Mouse (Mus musculus) layer of hippocampus, adult 9-11 months (tissue): Measurements from ENCODE around the gene Cd36.
"Not testable (repeated sequence)": the region's sequence is repeated elsewhere in the genome, so short reads cannot be mapped to it uniquely, and the experiment has no call there.

ENCODE experiments used
- DNase-seq: peaks from one replicate; pipeline ENCODE4 v3.0.0; 2022

The Cd36 gene

DNA sequence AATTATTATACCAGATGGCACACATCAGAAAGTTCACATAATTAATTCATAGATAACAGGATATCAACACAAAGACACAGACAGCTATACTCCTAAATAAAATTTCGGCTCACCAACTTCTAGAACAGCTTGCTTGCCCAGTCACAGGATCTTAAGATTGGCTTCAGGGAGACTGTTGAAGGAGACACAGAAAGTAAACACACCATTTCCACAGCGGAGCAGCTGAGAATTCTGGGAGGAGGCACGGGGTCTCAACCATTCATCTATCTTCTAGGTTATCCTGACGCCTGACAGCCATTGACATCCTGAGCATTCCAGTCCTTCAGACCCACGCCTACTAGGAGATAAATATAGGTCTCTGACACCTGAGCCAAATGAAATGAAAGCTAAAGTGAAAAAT, at the start of gene Cd36:
Gene Cd36, minus strand, starts transcription at position 204 of the 400 bp plus-strand sequence.
- DNase-seq: no peak

DNA sequence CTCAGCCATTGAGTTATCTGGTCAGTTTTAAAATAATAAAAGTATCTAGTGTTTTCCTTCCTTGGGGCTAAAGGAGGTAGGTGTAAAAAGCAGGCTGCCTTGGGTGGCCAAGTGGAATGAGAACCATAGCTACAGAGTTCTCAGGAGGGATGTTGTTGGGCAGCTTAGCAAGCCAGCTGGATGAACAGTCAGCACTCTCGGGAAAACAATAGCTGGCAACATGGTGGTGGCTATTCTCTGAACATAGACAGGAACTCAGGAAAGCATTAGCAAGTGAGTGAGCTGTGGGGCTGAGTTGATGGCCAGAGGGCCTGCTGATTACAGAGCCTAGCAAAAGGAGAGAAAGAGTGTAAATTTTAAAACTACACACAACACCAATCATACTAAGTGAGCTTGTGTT, 45.9 kb upstream of the Cd36 start:
- DNase-seq: no peak

DNA sequence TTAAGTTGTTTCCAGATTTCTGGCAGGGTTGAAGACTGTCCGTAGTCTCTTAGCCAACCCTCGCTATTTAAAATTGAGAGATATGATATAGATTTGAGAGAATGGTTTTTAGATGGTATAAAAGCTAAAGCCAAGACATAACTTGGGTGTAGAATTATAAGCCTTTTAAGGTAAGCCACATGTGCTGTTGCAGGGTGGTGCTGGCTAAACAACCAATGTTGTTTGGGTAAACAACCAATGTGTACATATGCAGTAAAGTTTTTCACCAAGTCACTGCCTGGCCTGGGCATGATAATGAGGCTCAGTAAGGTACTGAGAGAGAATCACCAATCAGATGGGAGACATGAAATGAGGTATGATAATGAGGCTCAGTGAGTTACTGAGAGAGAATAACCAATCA, 43.0 kb upstream of the Cd36 start:
- DNase-seq: not testable (repeated sequence)

DNA sequence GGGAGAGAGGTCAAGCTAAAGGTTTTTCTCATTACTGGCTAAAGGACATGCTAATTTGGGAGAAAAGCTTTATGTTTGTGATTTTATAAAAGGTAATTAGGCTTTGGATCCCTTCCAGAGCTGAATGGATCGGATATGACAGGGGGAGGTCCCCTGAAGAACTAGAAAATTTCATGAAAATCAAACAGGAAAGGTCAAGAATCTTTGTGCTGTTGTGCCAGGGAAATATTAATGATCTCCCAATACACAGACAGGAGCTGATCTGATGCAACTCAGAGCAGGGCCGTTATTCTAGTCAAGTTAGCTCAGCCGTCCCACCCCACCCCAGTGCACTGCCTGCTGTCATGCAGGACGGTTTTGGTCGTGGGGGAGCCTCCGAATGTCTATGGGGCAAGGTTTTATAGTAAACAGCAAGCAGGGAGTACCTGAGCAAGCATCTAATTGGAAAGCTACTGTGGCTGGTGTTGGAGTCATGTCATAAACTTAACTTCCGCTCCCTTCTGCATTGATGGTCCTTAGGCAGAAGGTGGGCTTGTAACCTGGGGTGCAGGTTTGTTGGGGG, 40.5 kb upstream of the Cd36 start:
- DNase-seq: no peak

DNA sequence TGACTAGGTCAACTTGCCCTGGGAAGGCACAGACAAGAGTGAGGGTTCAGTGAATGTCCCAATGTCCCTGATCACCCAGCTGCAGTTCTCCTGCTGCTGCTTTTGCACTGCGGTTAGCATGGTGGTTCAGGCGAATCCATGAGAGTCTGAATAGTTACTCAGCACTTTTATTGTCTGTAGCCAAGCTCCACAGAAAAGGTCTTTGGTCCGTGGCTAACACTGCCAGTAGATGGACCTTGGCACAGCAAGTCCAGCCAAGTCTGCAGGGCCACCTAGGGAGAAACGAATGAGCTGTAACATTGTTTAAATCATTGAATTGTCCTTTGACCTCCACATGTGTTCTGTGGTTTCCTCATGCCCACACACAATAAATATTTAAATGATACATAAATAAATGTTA, 39.9 kb upstream of the Cd36 start:
- DNase-seq: no peak

DNA sequence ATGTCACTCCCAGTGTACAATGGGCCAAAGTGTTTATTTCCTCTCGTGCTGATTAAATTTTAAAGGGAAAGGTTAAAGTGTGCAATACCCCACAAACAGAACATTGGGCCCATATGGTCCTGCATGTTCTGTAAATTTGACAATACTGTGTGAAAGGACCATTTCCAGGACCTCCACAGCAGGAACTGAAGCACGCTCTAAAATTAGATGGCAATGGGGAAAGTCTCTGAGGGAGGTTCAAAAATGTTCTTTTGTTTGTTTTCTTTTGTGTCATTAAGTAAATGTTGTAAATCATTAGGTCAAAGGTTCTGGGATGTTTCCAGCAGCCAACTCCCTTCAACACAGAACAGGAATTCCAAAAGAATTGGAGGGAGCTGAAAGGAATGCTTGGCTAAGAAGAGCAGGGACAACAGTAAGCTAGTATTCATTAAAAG, 35.5 kb upstream of the Cd36 start:
- DNase-seq: no peak

DNA sequence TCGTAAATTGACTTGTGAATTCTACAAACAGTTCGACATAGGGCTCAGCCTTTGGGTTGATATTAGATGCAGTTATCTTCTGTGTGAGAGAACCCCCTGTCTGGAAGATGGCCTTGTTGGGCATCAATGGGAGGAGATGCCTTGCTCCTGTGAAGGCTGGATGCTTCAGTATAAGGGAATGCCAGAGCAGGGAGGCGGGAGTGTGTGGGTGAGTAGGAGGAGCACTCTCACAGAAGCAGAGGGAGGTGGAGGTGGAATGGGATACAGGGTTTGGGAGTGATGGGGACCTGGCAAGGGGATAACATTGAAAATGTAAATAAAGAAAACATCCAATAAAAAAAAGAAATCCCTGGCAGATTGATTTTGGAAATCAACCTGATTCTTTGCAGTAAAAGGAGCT, 35.0 kb upstream of the Cd36 start:
- DNase-seq: no peak

DNA sequence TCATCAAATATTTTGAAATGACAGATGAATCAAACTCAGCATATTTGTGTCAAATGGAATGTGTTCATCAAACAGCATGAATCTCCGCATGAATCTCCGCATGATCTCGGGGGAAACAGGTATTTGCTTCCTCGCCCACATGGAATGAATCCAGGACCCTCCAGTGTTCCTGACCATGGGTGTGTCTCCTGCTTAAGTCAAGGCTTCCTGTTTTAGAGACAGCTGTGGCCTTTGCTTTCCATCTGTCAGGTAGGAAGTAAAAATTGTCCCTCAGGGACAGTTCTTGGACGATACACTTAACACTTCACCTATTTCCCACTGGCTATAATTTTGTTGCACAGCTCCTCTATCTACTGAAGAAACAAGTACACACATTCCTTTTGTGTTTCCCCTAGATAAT, 30.4 kb upstream of the Cd36 start:
- DNase-seq: no peak

DNA sequence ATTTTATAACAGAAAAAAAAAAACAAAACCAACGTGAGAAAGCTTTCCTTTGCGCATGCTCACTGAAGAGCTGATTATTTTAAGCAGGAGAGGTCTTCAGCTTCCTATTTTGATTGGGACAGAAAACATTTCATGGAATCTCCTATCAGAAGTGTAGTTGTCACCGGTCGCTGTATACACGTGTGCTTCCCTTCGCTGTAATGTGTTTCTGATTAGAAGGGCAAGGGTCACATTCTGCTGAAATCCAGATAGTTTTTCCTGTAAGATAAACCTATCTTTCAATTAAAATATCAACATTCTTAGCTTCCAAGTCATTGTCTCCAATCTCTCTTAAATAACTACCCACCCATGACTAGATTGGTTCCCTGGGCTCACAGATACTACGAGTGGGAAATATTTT, 16.2 kb upstream of the Cd36 start:
- no peak for DNase-seq

DNA sequence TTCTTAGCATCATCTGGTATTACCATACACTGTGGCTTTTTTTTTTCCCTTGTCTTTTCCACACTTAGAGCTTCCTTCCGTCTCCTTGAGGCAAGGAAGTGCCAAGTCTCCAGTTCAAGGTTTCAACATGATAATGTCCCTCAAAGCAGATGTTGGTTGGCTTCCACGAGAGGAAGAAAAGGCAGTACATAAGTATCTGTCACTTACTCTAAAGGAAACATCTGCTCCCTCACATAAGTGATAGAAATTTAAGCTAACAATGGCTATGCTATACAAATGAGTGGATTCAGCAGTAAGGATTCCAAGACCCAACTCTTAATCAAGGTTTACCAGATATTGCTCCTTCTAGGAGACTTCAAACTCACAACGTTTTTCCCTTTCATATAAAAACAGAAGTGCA, 10.3 kb upstream of the Cd36 start:
- no peak for DNase-seq

DNA sequence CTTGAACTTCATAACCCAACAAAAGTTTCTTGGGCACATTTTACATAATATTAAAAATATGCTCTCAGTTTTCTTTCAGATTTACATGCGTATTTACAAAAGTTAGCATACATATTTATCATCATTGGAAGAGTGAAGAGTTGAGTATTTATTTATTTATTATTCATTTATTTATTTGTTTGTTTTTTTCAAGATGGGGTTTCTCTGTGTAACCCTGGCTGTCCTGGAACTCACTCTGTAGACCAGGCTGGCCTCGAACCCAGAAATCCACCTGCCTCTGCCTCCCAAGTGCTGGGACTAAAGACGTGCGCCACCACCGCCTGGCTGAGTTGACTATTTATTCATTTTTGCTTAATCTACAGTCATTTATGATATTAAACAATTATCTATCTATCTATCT, 9.0 kb upstream of the Cd36 start:
- DNase-seq: not testable (repeated sequence)

DNA sequence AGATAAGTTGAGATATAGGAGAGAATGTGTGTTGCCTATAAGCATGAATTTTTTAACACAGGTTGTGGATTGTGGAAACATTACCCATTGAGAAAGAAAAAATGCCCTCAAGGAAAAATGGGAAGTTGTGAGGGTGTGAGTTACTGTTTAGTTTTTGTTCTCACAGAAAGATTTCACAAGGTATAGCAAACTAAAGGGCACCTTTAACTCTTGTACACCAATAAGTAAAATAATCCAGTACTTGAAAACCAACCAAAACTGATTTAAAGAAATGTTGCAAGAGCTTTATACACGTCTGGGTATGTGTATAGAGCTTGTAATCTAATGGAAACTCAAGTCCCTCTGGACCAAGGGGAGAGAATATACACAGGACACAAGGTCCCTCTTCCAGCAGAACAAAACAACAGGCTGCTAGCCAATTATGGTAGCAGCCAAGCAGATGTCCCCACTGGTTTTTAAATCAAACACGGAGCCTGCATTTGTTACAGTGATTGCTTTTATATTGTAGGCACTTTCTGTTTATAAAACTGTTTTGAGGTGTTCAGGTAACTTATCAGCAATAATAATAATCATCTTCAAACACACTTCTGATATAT, 5.1 kb upstream of the Cd36 start:
- DNase-seq: no peak

DNA sequence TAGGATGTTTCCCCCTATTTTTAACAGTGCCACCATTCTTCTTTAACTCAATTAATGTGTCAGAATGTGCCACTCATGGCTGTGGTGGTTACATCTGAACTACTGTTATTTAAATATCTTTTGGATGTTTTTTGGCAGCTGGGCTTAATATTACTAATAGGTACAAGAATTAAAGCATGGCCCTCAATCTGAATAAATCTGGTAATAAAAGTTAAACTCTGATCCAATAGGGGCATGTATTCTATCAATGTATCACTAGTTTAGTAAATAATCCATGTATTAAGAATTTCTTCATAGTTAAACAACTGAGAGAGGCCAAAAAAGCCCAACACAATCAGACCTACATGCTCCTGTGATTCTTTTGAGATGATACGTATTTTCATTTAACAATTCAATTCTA, 690 bp upstream of the Cd36 start:
- no peak for DNase-seq

DNA sequence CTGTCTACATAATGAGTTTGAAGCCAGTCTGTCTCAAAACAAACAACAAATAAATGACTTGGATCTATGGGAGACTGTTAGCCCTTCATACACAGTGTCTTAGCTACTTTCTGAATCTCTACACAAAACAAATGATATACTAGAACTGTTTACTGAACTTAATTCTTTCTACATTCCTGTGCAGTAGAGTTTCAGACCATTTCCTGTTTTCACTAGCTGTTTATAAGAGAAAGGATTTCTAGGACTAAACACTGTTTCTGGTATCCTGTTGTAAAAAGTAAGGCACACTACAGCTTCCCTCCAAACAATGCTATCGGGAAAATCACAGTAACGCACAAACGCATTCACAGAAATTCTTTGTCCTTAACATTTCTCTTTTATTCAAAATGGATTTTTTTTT, 2.2 kb downstream of the Cd36 start:
- DNase-seq: no peak

DNA sequence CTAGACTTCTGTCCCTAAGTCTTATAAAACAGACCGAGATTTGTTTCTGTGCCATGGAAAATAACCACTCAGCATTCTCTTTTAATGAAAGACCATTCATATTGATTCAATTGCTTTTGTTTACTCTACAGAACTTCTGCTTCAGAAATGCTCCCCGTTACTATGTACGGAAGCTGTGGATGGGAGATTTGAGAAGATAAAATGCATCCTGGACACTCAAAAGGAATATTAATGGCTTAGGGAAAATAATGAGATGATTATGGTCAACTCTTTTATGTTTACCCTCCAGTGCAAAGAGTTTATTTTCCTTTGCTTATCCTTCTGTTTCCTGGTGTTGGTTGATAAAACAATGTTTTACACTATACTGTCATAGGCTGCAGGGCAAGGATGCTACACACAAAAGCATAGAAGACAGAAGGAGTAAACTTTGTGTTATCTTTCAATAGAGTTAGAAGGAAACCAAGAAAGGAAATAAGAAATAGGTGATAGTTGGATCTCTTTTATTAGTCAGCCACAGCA, 5.2 kb downstream of the Cd36 start:
- no peak for DNase-seq

DNA sequence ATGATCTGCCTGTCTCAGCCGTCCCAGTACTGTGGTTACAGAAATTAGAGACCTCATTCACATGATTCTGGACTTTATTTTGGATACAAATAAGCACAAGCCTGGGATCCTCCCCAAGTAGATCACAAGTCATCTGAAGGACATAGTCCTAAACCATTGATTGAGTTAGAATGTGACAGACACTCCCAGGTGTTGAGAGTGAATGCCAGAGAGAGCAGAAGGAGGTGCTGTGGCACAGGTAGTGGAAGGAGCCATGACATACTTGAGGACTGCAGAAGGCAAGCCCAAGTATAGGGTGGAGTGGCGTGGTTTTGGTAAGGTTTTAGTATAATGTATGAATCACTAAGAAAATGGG, 7.1 kb downstream of the Cd36 start:
- DNase-seq: no peak

DNA sequence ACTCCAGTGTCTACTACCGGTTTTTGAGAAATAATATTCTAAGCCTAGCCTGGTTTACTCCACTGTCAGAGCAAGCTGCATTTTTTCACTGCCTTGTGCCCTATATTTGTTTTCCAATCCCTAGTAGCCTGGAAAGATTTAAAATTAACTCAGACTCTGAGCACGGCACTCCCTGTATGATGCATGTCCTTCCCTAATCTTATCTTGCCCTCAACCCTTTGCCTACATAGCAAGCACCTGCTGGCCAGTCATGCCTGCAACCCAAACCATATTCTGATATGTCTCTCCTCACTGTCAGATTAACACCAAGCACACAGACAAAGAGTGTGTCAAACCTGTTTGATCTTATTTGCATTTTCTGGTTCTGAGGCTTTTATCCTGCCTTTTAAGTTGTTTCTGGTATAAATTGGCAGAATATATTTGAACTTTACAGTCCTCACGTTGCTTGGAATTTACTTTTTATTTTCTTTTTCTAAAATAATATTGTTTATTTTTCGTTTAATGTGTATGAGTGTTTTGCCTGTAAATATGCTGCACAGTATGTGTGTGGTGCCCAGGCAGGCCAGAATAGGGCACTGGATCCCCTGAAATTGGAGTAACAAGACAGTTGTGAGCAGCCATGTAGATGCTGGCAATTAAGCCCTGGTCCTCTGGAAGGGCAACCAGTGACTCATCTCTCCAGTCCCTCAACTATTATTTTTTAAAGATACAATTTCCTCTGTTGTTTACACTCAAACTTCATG, 7.6 kb downstream of the Cd36 start:
- DNase-seq: no peak

DNA sequence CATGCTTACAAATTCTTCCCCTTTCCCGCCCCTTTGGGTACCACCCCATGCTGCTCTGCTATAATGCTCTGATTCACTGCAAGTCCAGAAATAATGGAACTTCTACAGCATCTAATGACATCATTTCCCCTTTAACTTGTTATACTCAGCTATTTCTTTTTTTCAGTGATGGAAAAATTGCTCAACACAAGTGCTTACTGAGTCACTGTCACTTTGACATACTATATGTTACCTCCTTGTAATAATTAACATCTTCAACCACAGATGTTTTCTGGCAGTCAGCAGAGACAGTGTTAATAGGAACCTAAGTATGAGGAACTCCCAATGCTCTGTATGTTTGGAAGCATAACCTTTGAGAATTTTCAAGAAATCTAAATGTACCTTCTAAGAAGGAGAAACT, 8.7 kb downstream of the Cd36 start:
- DNase-seq: no peak

DNA sequence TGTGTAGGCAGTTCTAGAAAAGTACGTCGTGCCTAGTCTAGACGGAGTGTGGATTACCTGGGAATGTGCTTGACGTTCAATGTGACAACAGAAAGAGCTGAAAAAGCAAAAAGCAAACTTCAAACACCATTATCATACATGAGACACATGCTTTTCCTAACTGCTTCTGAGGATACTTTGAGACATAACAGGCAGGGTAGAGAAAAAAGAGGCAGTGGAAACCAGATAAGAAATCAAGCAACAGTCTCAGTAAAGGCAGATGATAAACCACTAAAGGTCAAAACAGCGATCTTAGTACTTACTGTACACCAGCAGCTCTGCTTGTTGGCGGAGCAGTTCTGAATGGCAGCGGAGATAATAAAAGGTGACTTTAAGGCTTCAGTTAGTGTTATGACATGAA, 11.6 kb downstream of the Cd36 start:
- no peak for DNase-seq

DNA sequence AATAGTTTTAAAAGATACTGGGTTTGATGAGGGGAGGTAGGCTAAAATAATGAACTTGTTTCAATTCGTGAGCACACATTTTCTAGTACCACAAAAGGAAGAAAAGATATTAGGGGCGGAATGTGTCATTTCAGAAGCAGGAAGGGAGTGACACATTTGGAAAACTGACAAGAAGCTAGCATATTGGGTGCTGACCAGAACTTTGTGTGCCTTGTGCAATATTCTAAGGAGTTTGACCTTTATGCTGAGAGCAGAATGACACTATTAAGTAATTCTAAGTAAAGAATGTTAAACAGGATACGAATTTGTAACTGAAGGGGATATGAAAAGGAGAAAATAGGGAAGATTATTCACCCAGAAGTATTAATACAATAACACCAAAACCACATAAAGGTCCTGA, 12.0 kb downstream of the Cd36 start:
- no peak for DNase-seq

DNA sequence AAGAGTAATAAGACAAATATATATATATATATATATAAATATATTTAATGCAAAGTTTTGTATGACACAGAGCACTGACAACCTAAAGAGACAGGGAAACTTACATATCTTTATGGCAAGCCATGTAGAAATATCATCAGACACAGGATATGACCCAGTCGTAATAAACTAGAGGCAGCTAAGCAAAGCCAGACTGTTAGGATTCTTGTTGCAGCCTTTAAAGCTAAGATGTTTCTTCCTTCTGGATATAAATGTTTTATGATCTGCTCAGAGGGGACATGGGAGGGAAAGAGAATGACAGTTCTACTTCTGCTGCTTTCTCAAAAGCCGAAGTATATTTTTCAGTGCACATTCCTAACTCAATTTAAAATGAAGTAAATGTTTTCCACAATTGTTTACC, 14.3 kb downstream of the Cd36 start:
- DNase-seq: no peak

DNA sequence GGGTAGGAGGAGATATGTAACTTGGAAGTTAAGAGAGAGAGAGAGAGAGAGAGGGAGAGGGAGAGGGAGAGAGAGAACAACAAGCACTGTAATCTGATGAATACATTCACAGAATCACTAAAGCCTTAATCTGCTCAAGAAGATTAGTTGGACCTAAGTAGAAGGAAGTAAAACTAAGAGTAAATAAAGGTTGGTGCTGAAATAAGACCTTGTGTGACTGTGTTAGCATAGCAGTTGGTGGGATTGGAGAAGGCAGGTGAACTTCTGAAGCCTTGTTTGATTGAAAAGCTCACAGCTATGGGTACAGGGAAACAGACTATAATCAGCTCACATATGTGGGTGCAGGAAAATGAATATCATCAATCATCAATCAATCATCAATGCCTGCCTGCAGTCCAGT, 23.2 kb downstream of the Cd36 start:
- no peak for DNase-seq

DNA sequence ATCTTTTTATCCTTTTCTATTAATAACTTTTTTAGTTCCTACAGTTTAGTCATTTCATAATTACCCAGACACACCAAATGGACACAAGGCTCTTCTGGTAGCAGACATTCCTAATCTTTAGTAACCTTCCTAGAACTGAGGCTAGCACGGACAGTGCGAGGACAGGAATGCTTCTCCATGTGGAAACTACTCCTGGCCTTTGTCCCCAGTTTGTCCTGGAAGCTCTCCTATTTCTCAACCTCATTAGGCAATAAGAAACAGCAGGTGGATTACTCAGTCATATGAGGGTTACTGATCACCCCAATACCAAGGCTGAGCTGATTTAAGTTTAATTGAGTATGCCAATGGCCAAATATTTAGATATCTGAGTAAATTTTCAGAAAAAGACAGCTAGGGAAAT, 25.5 kb downstream of the Cd36 start:
- DNase-seq: no peak

DNA sequence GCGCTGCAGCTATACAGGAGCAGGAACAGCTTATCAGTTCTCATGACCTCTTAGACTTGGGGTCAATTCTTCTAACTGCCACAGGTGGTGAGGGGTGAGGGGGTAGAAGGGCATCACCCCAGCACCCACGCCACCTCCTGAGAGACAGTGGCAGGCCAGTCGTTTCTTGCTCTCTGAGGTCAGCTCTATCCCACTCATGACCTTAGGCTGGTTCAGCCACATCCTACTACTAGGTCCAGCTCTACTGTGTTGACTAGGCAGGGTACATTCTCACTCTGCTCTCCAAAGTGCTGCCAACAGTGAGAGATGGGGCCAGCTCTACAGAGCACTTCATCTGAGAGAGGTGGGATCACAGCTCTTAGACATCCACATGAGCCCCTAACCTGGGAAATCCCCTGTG, 30.2 kb downstream of the Cd36 start:
- DNase-seq: no peak

DNA sequence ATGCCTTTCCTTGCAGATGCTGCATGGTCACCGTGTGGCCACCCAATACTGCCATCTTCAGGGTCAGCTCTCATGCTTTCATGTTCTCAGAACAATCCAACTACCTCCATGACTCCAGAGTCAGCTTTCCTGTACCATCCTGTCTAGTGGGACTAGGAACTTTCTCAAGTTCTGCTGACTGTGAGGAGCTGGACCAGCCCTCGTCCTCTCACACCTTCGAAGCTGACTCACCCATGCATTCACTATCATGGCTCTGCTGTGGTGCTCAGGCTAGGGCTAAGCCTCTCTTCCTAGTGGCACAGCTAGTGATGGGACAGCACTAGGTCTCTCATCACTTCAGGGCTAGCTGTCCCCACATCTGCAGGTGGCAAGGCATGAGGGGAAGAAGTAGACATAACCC, 30.7 kb downstream of the Cd36 start:
- DNase-seq: no peak
